In genomic region chr9:64029908-64030631, GRCm38 (mm10) we compare ENCODE assay signal across 12 mouse cellular contexts. TPM values are rescaled to one million over a fixed set of nuclear protein-coding genes. Genes with fewer than 3 reads are reported as not detected.
A peak's percentile ranks its signal among the peaks of the same experiment; 100 is the strongest.
DNase-seq lines count a peak whose midpoint lies in the region; ATAC-seq lines count a peak whose summit lies in the region.
"Had no signal": no experiment of that assay in that cellular context is flagged by ENCODE, and none has a peak within 500 bp of the region (broad histone marks: within the 10 kb centered on the region; RNA-seq: fewer than 3 reads in every experiment).

No protein-coding gene starts in this region.

- ATAC-seq in lung, embryonic 15.5 days (ENCODE audit: borderline replicate concordance, extremely low read depth, low FRiP score, low TSS enrichment): peak; percentile 67; the same call in 1 of the 2 replicates
- ATAC-seq: Patski had no signal

- H3K4me1 ChIP-seq in lung, embryonic 15.5 days: peaks cover 4% of the 10 kb centered on the region

- no peak overlapping the region for H3K4me3 ChIP-seq in lung, embryonic 15.5 days

- H3K4me2 ChIP-seq in lung, embryonic 15.5 days: no peak overlapping the region

- peak overlapping the region; percentile 61; the same call in 1 of the 2 replicates for H3K27ac ChIP-seq in lung, embryonic 15.5 days
- H3K27ac ChIP-seq: kidney, postnatal 0 days had no signal

- H3K9ac ChIP-seq in lung, embryonic 15.5 days: no peak overlapping the region

- DNase-seq in adrenal gland, postnatal 14 days: peak; percentile 37
- DNase-seq in adrenal gland, postnatal 4 days (ENCODE audit: low spot score in 2 of 2): no peak
- peak; percentile 15 to 33 for DNase-seq in thymus, postnatal 36 days
- DNase-seq in thymus, postnatal 25 days: no peak
- DNase-seq in cerebellum, postnatal 4 days (ENCODE audit: low spot score in 2 of 2): no peak
- DNase-seq in natural killer cell, adult 2 months (ENCODE audit: low spot score in 2 of 2): no peak
- DNase-seq in spleen, adult 12 weeks (ENCODE audit: low spot score): no peak
- DNase-seq: cerebellum, postnatal 14 days; right cerebral cortex, adult 18-20 months had no signal

- no peaks in the 10 kb centered on the region for H3K27me3 ChIP-seq in lung, embryonic 15.5 days
- H3K27me3 ChIP-seq: Patski had no signal

- H3K9me3 ChIP-seq in lung, embryonic 15.5 days: no peaks in the 10 kb centered on the region

- 59% methylated on average over 6 of the region's 6 CpGs for WGBS in lung, embryonic 15.5 days

- H3K36me3 ChIP-seq in lung, embryonic 15.5 days: no peaks in the 10 kb centered on the region

RNA-seq across cellular contexts. Expression of gene Smad6, which starts 8.2 kb away (rescaled TPM):
- total RNA-seq in adrenal gland, postnatal 14 days (2021): 11.1 and 12.0 TPM in 2 replicates
- 10 to 100 TPM; 28.8 to 32.9 TPM for total RNA-seq in adrenal gland, postnatal 4 days (2021)
- 13.2 and 14.1 TPM in 2 replicates for polyA plus RNA-seq in lung, embryonic 15.5 days (2015; fragmentation: Nextera tagmentation; extraction: Ambion mirVana)

Comparison
In these comparisons a context has a peak if more than half of its experiments do, and no peak if none do; other contexts are left out.
1. DNase-seq: peak in adrenal gland, postnatal 14 days (single experiment) and thymus, postnatal 36 days (2 of 2); none in adrenal gland, postnatal 4 days (0 of 2), thymus, postnatal 25 days (single experiment), cerebellum, postnatal 4 days (0 of 2), natural killer cell, adult 2 months (0 of 2) and spleen, adult 12 weeks (single experiment).